ENCODE assay signal across 8 mouse cellular contexts in genomic region chr1:157507814-157508213, GRCm38 (mm10). TPM values are rescaled to one million over a fixed set of nuclear protein-coding genes. Genes with fewer than 3 reads are reported as not detected.
A peak's percentile ranks its signal among the peaks of the same experiment; 100 is the strongest.
DNase-seq lines count a peak whose midpoint lies in the region; ATAC-seq and TF ChIP-seq lines count a peak whose summit lies in the region.

No protein-coding gene starts in this region.

- no peaks in the 10 kb centered on the region for H3K27me3 ChIP-seq in heart, embryonic 11.5 days (ENCODE audit: control insufficient read depth, insufficient read depth, low read length)
- H3K27me3 ChIP-seq in testis, adult 2 months (ENCODE audit: control insufficient read depth, insufficient read depth, low read length) = no peaks in the 10 kb centered on the region
- H3K27me3 ChIP-seq in neural tube, embryonic 13.5 days = peaks cover 13% of the 10 kb centered on the region

- no peak overlapping the region for H3K9ac ChIP-seq in heart, embryonic 11.5 days (ENCODE audit: low read depth, low read length)
- no peak overlapping the region for H3K9ac ChIP-seq in neural tube, embryonic 13.5 days

- H3K36me3 ChIP-seq in heart, embryonic 11.5 days (ENCODE audit: control insufficient read depth, insufficient read depth, low read length) = no peaks in the 10 kb centered on the region
- no peaks in the 10 kb centered on the region for H3K36me3 ChIP-seq in testis, adult 2 months (ENCODE audit: control insufficient read depth, insufficient read depth, low read length)
- H3K36me3 ChIP-seq in neural tube, embryonic 13.5 days = no peaks in the 10 kb centered on the region

- H3K4me3 ChIP-seq in heart, embryonic 11.5 days (ENCODE audit: low read depth, low read length) = no peak overlapping the region
- peak overlapping the region; percentile 37 for H3K4me3 ChIP-seq in testis, adult 2 months (ENCODE audit: control insufficient read depth, low read depth, low read length)
- H3K4me3 ChIP-seq in neural tube, embryonic 13.5 days = no peak overlapping the region

- no peak for TF ChIP-seq POLR2A in testis, adult 2 months (IDR thresholded peaks at IDR 0.05; ENCODE audit: control insufficient read depth, low read depth, low read length)

- no peaks in the 10 kb centered on the region for H3K9me3 ChIP-seq in heart, embryonic 11.5 days (replicated peaks; ENCODE audit: control insufficient read depth, low read length)
- no peaks in the 10 kb centered on the region for H3K9me3 ChIP-seq in neural tube, embryonic 13.5 days

- peak; percentile 97 for DNase-seq in heart, adult 11 months
- DNase-seq in testis, postnatal 14 days (ENCODE audit: low spot score) = no peak
- DNase-seq in heart, adult 9 months (ENCODE audit: low spot score in 2 of 2) = peak; percentile 47 to 64
- no peak for DNase-seq in cerebellum, adult 9-11 months

- WGBS in heart, embryonic 11.5 days (ENCODE audit: insufficient replicate concordance) = 38% methylated on average over 5 of the region's 5 CpGs
- WGBS in neural tube, embryonic 13.5 days = 51% methylated on average over 5 of the region's 5 CpGs

- no peak overlapping the region for H3K27ac ChIP-seq in heart, embryonic 11.5 days (ENCODE audit: low read depth, low read length)
- H3K27ac ChIP-seq in testis, adult 2 months (ENCODE audit: control insufficient read depth, insufficient read depth, low read depth, low read length) = no peak overlapping the region
- no peak overlapping the region for H3K27ac ChIP-seq in neural tube, embryonic 13.5 days (replicated peaks)

- no peaks in the 10 kb centered on the region for H3K4me1 ChIP-seq in heart, embryonic 11.5 days (ENCODE audit: control insufficient read depth, insufficient read depth, low read length)
- no peaks in the 10 kb centered on the region for H3K4me1 ChIP-seq in testis, adult 2 months (ENCODE audit: control insufficient read depth, insufficient read depth, low read length)
- peaks cover 11% of the 10 kb centered on the region; the same call in 1 of the 2 replicates for H3K4me1 ChIP-seq in neural tube, embryonic 13.5 days (replicated peaks)

- H3K4me2 ChIP-seq in heart, embryonic 11.5 days = no peak overlapping the region
- no peak overlapping the region for H3K4me2 ChIP-seq in neural tube, embryonic 13.5 days

- ATAC-seq in heart, embryonic 11.5 days (replicated peaks; ENCODE audit: insufficient number of reproducible peaks, low FRiP score, low TSS enrichment) = no peak
- ATAC-seq in neural tube, embryonic 13.5 days (ENCODE audit: low read depth) = peak; percentile 41; the same call in 1 of the 2 replicates
- ATAC-seq in megakaryocyte progenitor cell, adult 5-6 weeks (replicated peaks; ENCODE audit: poor library complexity) = no peak

- TF ChIP-seq CTCF in testis, adult 2 months (IDR thresholded peaks at IDR 0.05; ENCODE audit: control insufficient read depth, insufficient read depth, insufficient replicate concordance, low read depth, low read length) = no peak

RNA-seq across cellular contexts. Expression of gene Sec16b, which starts 1.3 kb away (rescaled TPM):
- polyA plus RNA-seq in heart, embryonic 11.5 days (2014; fragmentation: Nextera tagmentation; extraction: Ambion mirVana) = 0.74 and 1.9 TPM in 2 replicates
- polyA plus RNA-seq in testis, adult 2 months (2012; rRNA removed) = 1.4 and 1.6 TPM in 2 replicates
- 0.69 and 0.74 TPM in 2 replicates for polyA plus RNA-seq in neural tube, embryonic 13.5 days (2015; fragmentation: Nextera tagmentation; extraction: Ambion mirVana)
- total RNA-seq in megakaryocyte progenitor cell, adult 5-6 weeks (2015) = 0.93 and 1.2 TPM in 2 replicates
- total RNA-seq in megakaryocyte progenitor cell, adult 5-6 weeks (2017) = 0.17 and 0.54 TPM in 2 replicates

RNA-seq across cellular contexts. Expression of gene Cryzl2, which starts 49.4 kb away (rescaled TPM):
- 32.6 TPM in 2 replicates for polyA plus RNA-seq in heart, embryonic 11.5 days (2014; fragmentation: Nextera tagmentation; extraction: Ambion mirVana)
- polyA plus RNA-seq in testis, adult 2 months (2012; rRNA removed) = 4.7 and 5.5 TPM in 2 replicates
- 7.3 and 7.6 TPM in 2 replicates for polyA plus RNA-seq in neural tube, embryonic 13.5 days (2015; fragmentation: Nextera tagmentation; extraction: Ambion mirVana)
- 27.4 and 29.2 TPM in 2 replicates for total RNA-seq in megakaryocyte progenitor cell, adult 5-6 weeks (2015)
- 12.2 and 18.6 TPM in 2 replicates for total RNA-seq in megakaryocyte progenitor cell, adult 5-6 weeks (2017)

Comparison
In these comparisons a context has a peak if more than half of its experiments do, and no peak if none do; other contexts are left out.
1. DNase-seq: peak in heart, adult 11 months (single experiment) and heart, adult 9 months (2 of 2); none in testis, postnatal 14 days (single experiment) and cerebellum, adult 9-11 months (single experiment).